ENCODE assay signal across 8 mouse cellular contexts in the genomic region with DNA sequence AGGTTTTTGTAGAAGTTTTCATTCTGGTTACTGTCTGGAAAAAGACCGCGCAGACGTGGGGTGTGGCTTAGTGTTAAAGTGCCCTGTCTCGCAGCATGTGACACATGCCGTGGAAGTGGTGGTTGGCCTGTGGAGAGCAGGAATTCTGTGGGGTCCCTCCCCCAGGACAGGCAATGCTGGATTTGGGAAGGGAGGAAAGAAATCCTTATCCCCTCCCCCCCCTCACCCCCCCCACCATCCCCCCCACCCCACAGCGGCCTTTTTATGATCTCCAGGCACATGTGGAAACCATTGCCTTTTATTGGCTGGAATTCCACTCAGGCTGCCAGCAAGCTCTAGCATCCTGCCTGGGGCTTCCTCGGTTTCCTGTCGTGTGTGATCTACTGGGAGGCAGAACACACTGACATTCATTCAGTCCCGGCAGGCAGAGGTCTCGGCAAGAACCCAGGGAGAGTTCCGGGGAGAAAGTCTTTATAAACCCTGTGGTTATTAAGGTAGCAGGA. TPM values are rescaled to one million over a fixed set of nuclear protein-coding genes. Genes with fewer than 3 reads are reported as not detected.
A peak's percentile ranks its signal among the peaks of the same experiment; 100 is the strongest.
DNase-seq lines count a peak whose midpoint lies in the region; ATAC-seq and TF ChIP-seq lines count a peak whose summit lies in the region.

No protein-coding gene starts in this region.

- H3K9me3 ChIP-seq in forebrain, embryonic 13.5 days (replicated peaks), result no peaks in the 10 kb centered on the region
- no peaks in the 10 kb centered on the region for H3K9me3 ChIP-seq in hindbrain, embryonic 12.5 days (replicated peaks)

- no peaks in the 10 kb centered on the region for H3K36me3 ChIP-seq in forebrain, embryonic 13.5 days (ENCODE audit: poor library complexity, severe bottlenecking)
- H3K36me3 ChIP-seq in hindbrain, embryonic 12.5 days, result peaks cover 7% of the 10 kb centered on the region; the same call in 1 of the 2 replicates

- peaks cover 23% of the 10 kb centered on the region for H3K4me1 ChIP-seq in forebrain, embryonic 13.5 days
- H3K4me1 ChIP-seq in hindbrain, embryonic 12.5 days, result peaks cover 48% of the 10 kb centered on the region

- no peak for DNase-seq in layer of hippocampus, adult 2 months (ENCODE audit: low spot score in 2 of 2)
- no peak for DNase-seq in layer of hippocampus, postnatal 36 days
- DNase-seq in lung, postnatal 4 days, result peak; percentile 37 to 54
- no peak for DNase-seq in thymus, postnatal 10 days (ENCODE audit: low spot score in 2 of 2)
- DNase-seq in thymus, postnatal 0 days (ENCODE audit: low spot score), result no peak
- DNase-seq in ovary, adult 18-20 months (ENCODE audit: low spot score), result no peak

- ATAC-seq in forebrain, embryonic 13.5 days, result no peak
- ATAC-seq in hindbrain, embryonic 12.5 days (ENCODE audit: low FRiP score), result no peak

- no peaks in the 10 kb centered on the region for H3K27me3 ChIP-seq in forebrain, embryonic 13.5 days
- no peaks in the 10 kb centered on the region for H3K27me3 ChIP-seq in hindbrain, embryonic 12.5 days

- peak overlapping the region; percentile 87 for H3K27ac ChIP-seq in layer of hippocampus, adult 2 months
- peak overlapping the region; percentile 25; the same call in 1 of the 2 replicates for H3K27ac ChIP-seq in forebrain, embryonic 13.5 days
- peak overlapping the region; percentile 73 for H3K27ac ChIP-seq in hindbrain, embryonic 12.5 days

- TF ChIP-seq CTCF in layer of hippocampus, adult 2 months (conservative IDR thresholded peaks at IDR 0.05), result no peak

- 61% methylated on average over 10 of the region's 11 CpGs for WGBS in forebrain, embryonic 13.5 days
- WGBS in hindbrain, embryonic 12.5 days, result 52% methylated on average over 11 of the region's 11 CpGs

- H3K4me3 ChIP-seq in layer of hippocampus, adult 2 months, result no peak overlapping the region
- H3K4me3 ChIP-seq in forebrain, embryonic 13.5 days, result no peak overlapping the region
- no peak overlapping the region for H3K4me3 ChIP-seq in hindbrain, embryonic 12.5 days

- H3K4me2 ChIP-seq in forebrain, embryonic 13.5 days, result no peak overlapping the region
- H3K4me2 ChIP-seq in hindbrain, embryonic 12.5 days (replicated peaks), result peak overlapping the region; percentile 16; the same call in 1 of the 2 replicates

- H3K9ac ChIP-seq in forebrain, embryonic 13.5 days, result peak overlapping the region; percentile 45; the same call in 1 of the 2 replicates
- H3K9ac ChIP-seq in hindbrain, embryonic 12.5 days, result no peak overlapping the region

RNA-seq across cellular contexts. Expression of a gene that starts 33.5 kb away (rescaled TPM):
- total RNA-seq in layer of hippocampus, adult 2 months (2021), result 10 to 100 TPM; 29.2 to 34.3 TPM
- total RNA-seq in layer of hippocampus, postnatal 36 days (2021), result 10 to 100 TPM; 30.9 to 35.1 TPM
- polyA plus RNA-seq in forebrain, embryonic 13.5 days (2015; fragmentation: Nextera tagmentation; extraction: Ambion mirVana), result 90.3 and 93.2 TPM in 2 replicates
- polyA plus RNA-seq in hindbrain, embryonic 12.5 days (2016; fragmentation: Nextera tagmentation; extraction: Ambion mirVana), result 90.8 and 98.6 TPM in 2 replicates
- 67.9 and 71.3 TPM in 2 replicates for polyA plus RNA-seq in thymus, postnatal 0 days (2015; fragmentation: Nextera tagmentation; extraction: Ambion mirVana)

Comparison
In these comparisons a context has a peak if more than half of its experiments do, and no peak if none do; other contexts are left out.
1. DNase-seq: peak in lung, postnatal 4 days (2 of 2); none in layer of hippocampus, adult 2 months (0 of 2), layer of hippocampus, postnatal 36 days (0 of 2), thymus, postnatal 10 days (0 of 2), thymus, postnatal 0 days (single experiment) and ovary, adult 18-20 months (single experiment).
2. H3K27ac ChIP-seq: peak in every context shown above with its lines; median percentile 87 in layer of hippocampus, adult 2 months; 73 in hindbrain, embryonic 12.5 days; 25 in forebrain, embryonic 13.5 days.